Mouse (Mus musculus) embryonic facial prominence, embryonic 10.5 days (tissue): ENCODE results near the gene Nxpe3. TPM values are rescaled to one million over a fixed set of nuclear protein-coding genes. Genes with fewer than 3 reads are reported as not detected.
"Not testable (repeated sequence)": the region's sequence is repeated elsewhere in the genome, so short reads cannot be mapped to it uniquely, and the experiment has no call there.

Source experiments
- DNase-seq: peaks from one replicate; pipeline ENCODE4 v3.0.0-alpha.2; 2017; ENCODE audit warnings: low spot score
- H3K27ac ChIP-seq: fragments of 300-500 bp; sonication (generic); replicated peaks from 2 replicates; pipeline ENCODE4 v1.5.1; 2016; ENCODE audit warnings: mild to moderate bottlenecking
- H3K27me3 ChIP-seq: fragments of 300-500 bp; sonication (generic); replicated peaks from 2 replicates; pipeline ENCODE4 v1.6.1; 2016; ENCODE audit warnings: low read depth, mild to moderate bottlenecking; ENCODE audit not compliant: poor library complexity, severe bottlenecking
- H3K36me3 ChIP-seq: fragments of 300-500 bp; sonication (generic); replicated peaks from 2 replicates; pipeline ENCODE4 v1.6.1; 2016; ENCODE audit warnings: mild to moderate bottlenecking, moderate library complexity
- H3K4me1 ChIP-seq: fragments of 300-500 bp; sonication (generic); 2 replicates; pipeline ENCODE4 v1.6.1; 2016
- H3K4me3 ChIP-seq: fragments of 300-500 bp; sonication (generic); 2 replicates; pipeline ENCODE4 v1.5.1; 2016; ENCODE audit warnings: mild to moderate bottlenecking, moderate library complexity
- H3K9me3 ChIP-seq: fragments of 300-500 bp; sonication (generic); 2 replicates; pipeline ENCODE4 v1.6.1; 2016; ENCODE audit warnings: mild to moderate bottlenecking
- WGBS: fragments of 180-500 bp; shearing (Covaris S2); methylation state at CpG from one replicate; pipeline ENCODE4 v1.1.7; 2016; 5-methylcytosine and 5-hydroxymethylcytosine counted together
- polyA plus RNA-seq: library from polyadenylated mRNA; unstranded; fragments of >200 nt; fragmentation: Nextera tagmentation; extraction: Ambion mirVana; gene quantifications from 2 replicates; pipeline ENCODE4 v1.2.1, GENCODE M21; 2016

Gene Nxpe3
- polyA plus RNA-seq, 1 experiment from 2014 or later = 1.1 TPM

DNA sequence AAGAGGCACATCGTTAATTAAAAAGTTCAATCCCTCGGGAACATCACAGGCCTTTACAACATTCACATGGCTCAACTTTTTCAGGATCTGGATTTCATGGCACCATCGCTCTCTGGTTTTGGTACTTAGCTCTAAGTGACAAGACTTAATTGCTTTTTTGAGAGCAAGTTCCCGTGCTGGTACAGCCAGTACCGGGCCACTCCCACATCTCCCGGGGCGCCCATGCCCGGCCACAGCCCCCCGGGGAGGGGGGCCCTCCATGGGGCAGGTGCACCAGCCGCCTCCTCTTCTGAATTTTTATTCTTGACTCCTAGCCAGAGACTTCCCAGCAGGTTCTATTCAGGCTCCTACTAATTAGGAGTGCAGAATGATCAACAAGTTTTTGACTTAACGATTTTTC, 10.8 kb downstream of the Nxpe3 start:
- 86% methylated on average over 11 of the region's 11 CpGs for WGBS
- Histone ChIP-seq H3K36me3 (peaks cover 37% of the 10 kb centered on the region), H3K4me3 (no peak overlapping the region), H3K27me3 (no peaks in the 10 kb centered on the region), H3K9me3 (no peaks in the 10 kb centered on the region), H3K4me1 (no peaks in the 10 kb centered on the region), H3K27ac (no peak overlapping the region)
- no peak for DNase-seq

- Histone ChIP-seq H3K9me3 (no peaks in the 10 kb centered on the region), H3K4me3 (no peak overlapping the region), H3K36me3 (no peaks in the 10 kb centered on the region), H3K27me3 (no peaks in the 10 kb centered on the region), H3K4me1 (no peaks in the 10 kb centered on the region), H3K27ac (no peak overlapping the region)
- no peak for DNase-seq
- 73% methylated on average over 6 of the region's 6 CpGs for WGBS
Measured at GRCm38 (mm10) chr16:55876025-55876424, 19.1 kb downstream of the Nxpe3 start.

DNA sequence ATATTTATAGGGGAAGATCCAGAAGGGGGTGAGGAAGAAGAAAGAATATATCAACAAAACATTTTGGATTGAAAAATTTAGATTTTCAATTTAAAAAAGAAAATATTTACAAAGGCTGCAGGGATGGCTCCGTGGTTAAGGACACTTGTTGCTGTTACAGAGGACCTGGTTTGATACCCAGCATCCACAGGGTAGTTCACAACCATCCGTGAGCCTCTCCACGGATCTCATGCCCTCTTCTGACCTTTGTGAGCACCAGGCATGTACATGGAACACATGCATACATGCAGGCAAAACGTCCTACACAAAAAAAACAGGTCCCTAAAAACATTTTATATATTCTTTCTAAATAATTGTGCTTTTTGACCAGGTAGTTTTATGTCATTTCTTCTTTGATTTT, 31.3 kb downstream of the Nxpe3 start:
- WGBS = 63% methylated on average over 4 of the region's 4 CpGs
- Histone ChIP-seq H3K9me3 (no peaks in the 10 kb centered on the region), H3K4me1 (no peaks in the 10 kb centered on the region), H3K4me3 (no peak overlapping the region), H3K36me3 (peaks cover 17% of the 10 kb centered on the region), H3K27ac (no peak overlapping the region), H3K27me3 (no peaks in the 10 kb centered on the region)
- DNase-seq = no peak

- 28% methylated on average over 7 of the region's 7 CpGs for WGBS
- Histone ChIP-seq H3K4me1 (no peaks in the 10 kb centered on the region), H3K27me3 (no peaks in the 10 kb centered on the region), H3K9me3 (no peaks in the 10 kb centered on the region), H3K36me3 (peaks cover 21% of the 10 kb centered on the region), H3K27ac (no peak overlapping the region), H3K4me3 (no peak overlapping the region)
- peak; percentile 64 for DNase-seq
Measured at GRCm38 (mm10) chr16:55863149-55863815, 31.8 kb downstream of the Nxpe3 start.

DNA sequence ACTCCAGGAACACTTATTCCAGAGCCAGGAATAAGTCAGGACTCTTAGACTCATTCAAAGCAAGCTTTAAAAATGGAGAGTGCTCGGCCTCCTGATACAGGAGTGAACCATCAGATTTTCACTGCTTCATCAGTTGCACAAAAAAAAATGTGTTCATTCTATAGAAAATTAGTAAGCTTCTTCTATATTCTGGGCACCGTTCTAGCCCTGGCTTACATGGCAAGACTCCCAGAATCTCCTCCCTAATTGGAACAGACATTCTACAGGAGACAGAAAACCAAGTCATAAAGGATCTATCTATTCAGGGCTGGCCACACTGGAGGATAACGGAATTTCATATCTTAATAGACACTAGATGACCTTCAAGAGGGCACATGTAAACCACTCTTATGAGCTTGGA, 34.0 kb downstream of the Nxpe3 start:
- WGBS = 87% methylated on average over 3 of the region's 3 CpGs
- Histone ChIP-seq H3K9me3 (no peaks in the 10 kb centered on the region), H3K27ac (no peak overlapping the region), H3K27me3 (no peaks in the 10 kb centered on the region), H3K4me3 (no peak overlapping the region), H3K4me1 (no peaks in the 10 kb centered on the region), H3K36me3 (peaks cover 27% of the 10 kb centered on the region)
- no peak for DNase-seq

- not testable (repeated sequence) for H3K27ac ChIP-seq, H3K9me3 ChIP-seq, H3K4me1 ChIP-seq, H3K4me3 ChIP-seq, H3K27me3 ChIP-seq, DNase-seq
- 93% methylated on average over 4 of the region's 4 CpGs for WGBS
- peaks cover 26% of the 10 kb centered on the region for H3K36me3 ChIP-seq
Measured at GRCm38 (mm10) chr16:55859421-55859820, 35.7 kb downstream of the Nxpe3 start.

GRCm38 (mm10) chr16:55858465-55858864, 36.6 kb downstream of the Nxpe3 start:
- peaks cover 26% of the 10 kb centered on the region for H3K36me3 ChIP-seq
- no peaks in the 10 kb centered on the region for H3K4me1 ChIP-seq
- no peak overlapping the region for H3K27ac ChIP-seq
- H3K27me3 ChIP-seq = no peaks in the 10 kb centered on the region
- H3K4me3 ChIP-seq = no peak overlapping the region
- peak; percentile 69 for DNase-seq
- H3K9me3 ChIP-seq = no peaks in the 10 kb centered on the region
- WGBS = 64% methylated on average over 6 of the region's 6 CpGs

- peak; percentile 77 for DNase-seq
- WGBS = 59% methylated on average over 19 of the region's 19 CpGs
- Histone ChIP-seq H3K4me3 (no peak overlapping the region), H3K27ac (no peak overlapping the region), H3K9me3 (no peaks in the 10 kb centered on the region), H3K27me3 (no peaks in the 10 kb centered on the region), H3K36me3 (peaks cover 27% of the 10 kb centered on the region), H3K4me1 (peaks cover 3% of the 10 kb centered on the region; the same call in 1 of the 2 replicates)
Measured at GRCm38 (mm10) chr16:55852943-55853727, 42.0 kb downstream of the Nxpe3 start.

- Histone ChIP-seq H3K4me3 (no peak overlapping the region), H3K4me1 (peaks cover 3% of the 10 kb centered on the region; the same call in 1 of the 2 replicates), H3K27ac (no peak overlapping the region), H3K9me3 (no peaks in the 10 kb centered on the region), H3K36me3 (peaks cover 25% of the 10 kb centered on the region), H3K27me3 (no peaks in the 10 kb centered on the region)
- 35% methylated on average over 4 of the region's 4 CpGs for WGBS
- peak; percentile 23 for DNase-seq
Measured at GRCm38 (mm10) chr16:55852515-55852914, 42.6 kb downstream of the Nxpe3 start.

GRCm38 (mm10) chr16:55850485-55850884, 44.6 kb downstream of the Nxpe3 start:
- H3K4me1 ChIP-seq = peaks cover 3% of the 10 kb centered on the region; the same call in 1 of the 2 replicates
- WGBS = 84% methylated on average over 3 of the region's 3 CpGs
- no peak overlapping the region for H3K27ac ChIP-seq
- DNase-seq = no peak
- peaks cover 21% of the 10 kb centered on the region; the same call in 1 of the 2 replicates for H3K36me3 ChIP-seq
- no peak overlapping the region for H3K4me3 ChIP-seq
- H3K9me3 ChIP-seq = no peaks in the 10 kb centered on the region
- no peaks in the 10 kb centered on the region for H3K27me3 ChIP-seq

GRCm38 (mm10) chr16:55847679-55848078, 47.4 kb downstream of the Nxpe3 start:
- 87% methylated on average over 8 of the region's 8 CpGs for WGBS
- H3K36me3 ChIP-seq = peaks cover 32% of the 10 kb centered on the region
- H3K27ac ChIP-seq = no peak overlapping the region
- H3K4me3 ChIP-seq = no peak overlapping the region
- H3K9me3 ChIP-seq = no peaks in the 10 kb centered on the region
- no peaks in the 10 kb centered on the region for H3K27me3 ChIP-seq
- DNase-seq = no peak
- H3K4me1 ChIP-seq = peaks cover 3% of the 10 kb centered on the region; the same call in 1 of the 2 replicates

DNA sequence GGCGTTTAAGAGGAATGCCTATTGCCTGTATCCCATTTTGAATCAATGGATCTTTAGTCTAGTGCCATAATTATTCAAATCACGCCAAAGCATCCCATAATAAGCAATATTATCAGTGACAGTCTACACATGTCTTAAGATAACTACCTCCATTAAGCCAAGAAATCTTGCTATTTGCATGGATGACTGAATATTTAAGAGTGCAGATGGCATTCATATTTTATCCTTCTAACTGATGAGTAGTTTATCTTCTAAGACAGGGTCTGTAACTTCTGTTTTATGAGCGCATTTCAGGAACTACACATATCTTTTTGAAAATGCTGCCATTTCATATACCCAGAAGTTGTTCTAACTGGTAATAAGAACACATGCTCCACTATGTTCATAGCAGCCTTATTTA, 50.2 kb downstream of the Nxpe3 start:
- no peak overlapping the region for H3K27ac ChIP-seq
- H3K4me1 ChIP-seq = no peaks in the 10 kb centered on the region
- DNase-seq = no peak
- H3K27me3 ChIP-seq = no peaks in the 10 kb centered on the region
- WGBS = 91% methylated on average over 3 of the region's 3 CpGs
- no peak overlapping the region for H3K4me3 ChIP-seq
- H3K9me3 ChIP-seq = no peaks in the 10 kb centered on the region
- peaks cover 26% of the 10 kb centered on the region for H3K36me3 ChIP-seq

DNA sequence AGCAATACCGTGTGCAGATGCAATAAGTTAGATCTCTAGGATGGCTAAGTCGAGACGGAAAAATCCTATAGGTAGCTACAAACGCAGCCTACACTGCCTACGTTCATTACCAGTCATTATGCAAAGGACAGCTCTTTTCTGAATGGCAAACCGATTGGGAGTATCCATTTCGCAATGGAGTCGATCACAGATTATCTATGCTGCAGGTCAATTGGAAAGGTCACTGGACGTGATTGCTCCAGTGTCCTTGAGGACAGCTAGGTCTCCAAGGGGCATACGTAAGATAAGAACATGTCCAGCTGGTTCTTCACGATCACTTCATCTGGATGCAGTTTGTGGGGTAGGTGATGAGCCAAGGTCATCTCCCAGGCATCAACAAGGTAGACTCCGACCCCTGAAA, 51.2 kb downstream of the Nxpe3 start:
- H3K4me3 ChIP-seq = no peak overlapping the region
- DNase-seq = no peak
- H3K9me3 ChIP-seq = no peaks in the 10 kb centered on the region
- 91% methylated on average over 12 of the region's 12 CpGs for WGBS
- peaks cover 2% of the 10 kb centered on the region; the same call in 1 of the 2 replicates for H3K4me1 ChIP-seq
- peaks cover 21% of the 10 kb centered on the region for H3K36me3 ChIP-seq
- no peak overlapping the region for H3K27ac ChIP-seq
- no peaks in the 10 kb centered on the region for H3K27me3 ChIP-seq
